Mouse (Mus musculus) lung, postnatal 25 days (tissue): Measurements from ENCODE around the gene Pbdc1.
"Not testable (repeated sequence)": the region's sequence is repeated elsewhere in the genome, so short reads cannot be mapped to it uniquely, and the experiment has no call there.

Experiments used
- DNase-seq: peaks from one replicate; pipeline ENCODE4 v3.0.0; 2022; ENCODE audit warnings: low spot score

Pbdc1 gene

GRCm38 (mm10) chrX:105079615-105080092, at the start of gene Pbdc1:
Pbdc1 (plus strand) TSS chrX:105079756.
- peak; percentile 95 for DNase-seq

GRCm38 (mm10) chrX:105037666-105038065, 41.9 kb upstream of the Pbdc1 start:
- no peak for DNase-seq

- peak; percentile 10 for DNase-seq
Measured at GRCm38 (mm10) chrX:105064294-105064693, 15.3 kb upstream of the Pbdc1 start.

DNA sequence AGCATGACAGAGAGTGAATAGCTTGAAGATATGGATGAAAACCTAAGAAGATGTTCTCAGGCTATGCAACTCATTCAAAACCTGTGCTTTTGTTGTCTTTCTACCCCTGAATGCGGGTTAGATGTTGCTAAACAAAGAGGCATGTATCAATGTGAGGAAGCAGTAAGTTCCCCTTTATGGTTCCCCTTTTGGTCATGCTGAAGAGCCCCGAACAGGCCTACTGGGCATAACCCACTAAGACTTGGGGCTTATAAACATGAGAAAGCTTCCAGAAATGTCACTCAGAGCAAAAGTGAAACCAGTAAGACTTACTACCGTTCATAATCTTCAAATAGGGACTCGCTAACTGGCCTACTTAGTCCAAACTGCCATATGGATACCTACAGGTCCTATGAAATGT, 14.8 kb upstream of the Pbdc1 start:
- peak; percentile 21 for DNase-seq

GRCm38 (mm10) chrX:105069671-105070503, 9.7 kb upstream of the Pbdc1 start:
- peak; percentile 94 for DNase-seq

DNA sequence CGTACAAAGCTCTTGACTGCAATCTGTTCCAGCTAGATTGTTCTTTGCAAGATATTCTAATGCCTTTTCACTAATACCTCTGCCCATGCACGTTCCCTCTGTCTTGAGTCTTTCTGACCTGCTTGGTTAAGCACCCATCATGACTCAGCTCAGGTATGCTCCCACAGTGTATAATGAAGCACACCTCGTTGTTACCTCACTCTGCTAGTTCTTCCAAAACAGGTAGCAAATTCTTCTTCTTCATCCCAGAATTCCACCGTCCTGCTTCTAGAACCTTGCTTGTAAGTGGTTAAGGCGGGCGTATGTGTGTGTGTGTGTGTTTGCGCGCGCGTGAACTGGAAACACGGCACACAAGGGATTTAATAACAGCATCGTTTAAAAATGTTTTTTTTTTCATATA, 405 bp upstream of the Pbdc1 start:
- DNase-seq: peak; percentile 2

DNA sequence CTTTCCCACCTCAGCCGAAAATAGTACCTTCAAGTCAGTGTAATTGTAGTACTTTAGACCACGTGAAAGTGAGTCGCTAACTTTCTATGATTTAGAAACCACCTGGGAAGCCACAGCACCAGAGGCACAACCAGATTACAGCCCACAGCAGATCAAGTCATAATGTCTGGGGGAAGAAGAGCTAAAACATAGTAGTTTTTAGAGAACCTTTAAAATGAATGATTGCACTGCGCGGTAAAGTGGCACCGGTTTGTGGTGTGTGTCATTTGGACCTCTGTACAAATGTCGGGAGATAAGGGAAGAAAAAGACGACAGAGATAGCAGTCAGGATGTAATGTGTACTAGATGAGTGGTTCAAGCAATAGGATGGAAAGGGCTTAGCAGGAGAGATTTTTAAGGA, 540 bp downstream of the Pbdc1 start:
- no peak for DNase-seq

DNA sequence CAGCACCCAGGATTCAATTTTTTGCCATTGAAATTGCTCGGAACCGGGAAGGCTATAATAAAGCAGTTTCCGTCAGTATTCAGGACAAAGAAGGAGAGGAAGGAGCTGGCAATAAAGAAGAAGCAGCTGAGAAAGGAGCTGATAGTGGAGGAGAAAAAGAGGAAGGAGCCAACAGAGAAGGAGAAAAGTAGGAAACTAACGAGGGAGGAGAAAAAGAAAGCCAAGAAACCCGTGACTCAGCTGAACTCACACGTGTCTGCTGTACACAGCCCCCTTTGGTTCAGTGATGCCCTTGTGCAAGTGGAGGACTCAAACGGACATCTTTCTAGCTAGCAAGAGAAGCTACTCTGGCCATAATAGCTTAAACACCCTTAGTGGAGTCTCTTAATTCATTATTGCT, 3.5 kb downstream of the Pbdc1 start:
- not testable (repeated sequence) for DNase-seq

GRCm38 (mm10) chrX:105104175-105104574, 24.6 kb downstream of the Pbdc1 start:
- peak; percentile 53 for DNase-seq

DNA sequence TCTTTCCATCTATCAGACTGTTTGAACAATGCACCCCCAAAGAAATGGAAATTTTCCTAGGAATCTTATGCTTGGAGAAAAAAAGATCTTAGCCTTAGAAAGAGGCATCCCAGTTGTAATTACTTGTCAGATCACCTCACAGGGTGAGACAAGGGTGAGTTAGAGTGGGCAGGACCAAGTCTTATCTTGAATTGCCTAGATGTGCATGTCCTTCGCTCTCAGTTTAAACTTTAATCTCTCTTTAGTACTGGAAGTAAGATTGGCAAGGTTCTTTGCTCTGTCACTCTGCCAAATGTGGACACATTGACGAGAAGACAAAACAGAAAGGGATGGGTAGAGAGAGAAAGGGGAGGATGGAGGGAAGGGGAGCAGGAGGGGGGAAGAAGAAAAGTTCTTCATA, 35.4 kb downstream of the Pbdc1 start:
- no peak for DNase-seq

GRCm38 (mm10) chrX:105120275-105121226, 41.0 kb downstream of the Pbdc1 start, which contains the start of gene Magee1:
Magee1 (plus strand) TSS chrX:105120378.
- peak; percentile 63 for DNase-seq

- peak; percentile 64 for DNase-seq
Measured at GRCm38 (mm10) chrX:105121227-105121865, 41.8 kb downstream of the Pbdc1 start.

DNA sequence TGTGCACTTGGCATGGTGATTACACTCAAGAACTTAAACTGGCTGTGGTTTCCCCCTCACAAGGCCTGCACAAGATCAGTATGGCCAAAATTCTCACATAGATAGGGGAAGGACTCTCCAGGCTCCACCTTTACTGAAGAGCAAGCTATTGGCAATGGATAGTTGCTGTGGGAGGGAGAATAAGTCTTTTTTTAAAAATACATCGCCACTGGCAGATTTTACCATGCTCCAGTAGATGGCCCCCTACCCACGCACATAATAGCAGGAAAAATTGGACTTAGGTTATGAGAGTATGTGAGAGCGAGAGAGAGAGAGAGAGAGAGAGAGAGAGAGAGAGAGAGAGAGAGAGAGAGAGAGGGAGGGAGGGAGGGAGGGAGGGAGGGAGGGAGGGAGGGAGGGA, 45.3 kb downstream of the Pbdc1 start:
- no peak for DNase-seq

- DNase-seq: no peak
Measured at GRCm38 (mm10) chrX:105151872-105152461, 72.4 kb downstream of the Pbdc1 start.

DNA sequence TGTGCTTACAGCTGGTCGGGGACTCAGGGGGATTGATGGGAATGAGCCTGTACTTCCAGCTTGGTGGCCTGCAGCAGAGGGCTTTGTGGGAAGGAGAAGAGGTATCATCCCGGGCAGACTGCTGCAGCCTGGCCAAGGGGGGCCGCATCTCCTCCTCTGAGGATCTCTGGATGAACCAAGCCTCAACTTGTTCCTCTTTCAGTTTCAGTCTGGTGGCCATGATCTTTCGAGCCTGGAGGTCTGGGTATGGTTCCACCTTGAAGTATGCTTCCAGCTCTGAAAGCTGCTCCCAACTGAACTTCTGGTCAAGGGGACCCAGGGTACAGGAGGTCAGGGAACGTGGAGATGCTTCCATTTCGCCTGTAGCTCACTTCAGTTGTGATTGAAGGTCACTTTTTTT, 85.5 kb downstream of the Pbdc1 start:
- DNase-seq: not testable (repeated sequence)
